Mouse (Mus musculus) forebrain, embryonic 15.5 days (tissue): ENCODE measurements around the gene Odf2l. TPM values are rescaled to one million over a fixed set of nuclear protein-coding genes. Genes with fewer than 3 reads are reported as not detected.

Source experiments
- ATAC-seq: fragments of 200-750 bp; cut with Nextera tagmentation; replicated peaks from 2 replicates; pipeline ENCODE4 v1.8.0; 2017; ENCODE audit warnings: mild to moderate bottlenecking, moderate TSS enrichment, moderate library complexity
- H3K27ac ChIP-seq: fragments of 300-500 bp; sonication (generic); replicated peaks from 2 replicates; pipeline ENCODE4 v1.5.1; 2015; ENCODE audit warnings: mild to moderate bottlenecking, inconsistent platforms
- H3K27me3 ChIP-seq: fragments of 300-500 bp; sonication (generic); 2 replicates; pipeline ENCODE4 v1.6.1; 2015; ENCODE audit warnings: inconsistent platforms
- H3K36me3 ChIP-seq: fragments of 300-500 bp; sonication (generic); 2 replicates; pipeline ENCODE4 v1.6.1; 2015; ENCODE audit warnings: mild to moderate bottlenecking, inconsistent platforms
- H3K4me1 ChIP-seq: fragments of 300-500 bp; sonication (generic); 2 replicates; pipeline ENCODE4 v1.6.1; 2015; ENCODE audit warnings: inconsistent platforms
- H3K4me2 ChIP-seq: fragments of 300-500 bp; sonication (generic); replicated peaks from 2 replicates; pipeline ENCODE4 v1.6.1; 2015; ENCODE audit warnings: mild to moderate bottlenecking, inconsistent platforms
- H3K4me3 ChIP-seq: fragments of 300-500 bp; sonication (generic); 2 replicates; pipeline ENCODE4 v1.5.1; 2015; ENCODE audit warnings: mild to moderate bottlenecking, inconsistent platforms
- H3K9ac ChIP-seq: fragments of 300-500 bp; sonication (generic); replicated peaks from 2 replicates; pipeline ENCODE4 v1.6.1; 2015; ENCODE audit warnings: mild to moderate bottlenecking, inconsistent platforms
- H3K9me3 ChIP-seq: fragments of 300-500 bp; sonication (generic); 2 replicates; pipeline ENCODE4 v1.6.1; 2016; ENCODE audit warnings: inconsistent platforms
- WGBS: fragments of 180-500 bp; shearing (Covaris S2); methylation state at CpG from one replicate; pipeline ENCODE4 v1.1.7; 2015; ENCODE audit warnings: mixed read lengths; 5-methylcytosine and 5-hydroxymethylcytosine counted together
- polyA plus RNA-seq: library from polyadenylated mRNA; unstranded; fragments of >200 nt; fragmentation: Nextera tagmentation; extraction: Ambion mirVana; gene quantifications from 2 replicates; pipeline ENCODE4 v1.2.1, GENCODE M21; 2015

Gene Odf2l
- polyA plus RNA-seq, 1 experiment from 2014 or later: 17.2 TPM

- H3K9ac ChIP-seq: no peak overlapping the region
- H3K27me3 ChIP-seq: no peaks in the 10 kb centered on the region
- no peaks in the 10 kb centered on the region for H3K4me1 ChIP-seq
- no peak for ATAC-seq
- WGBS: 84% methylated on average over 4 of the region's 4 CpGs
- no peaks in the 10 kb centered on the region for H3K9me3 ChIP-seq
- no peak overlapping the region for H3K4me2 ChIP-seq
- H3K36me3 ChIP-seq: no peaks in the 10 kb centered on the region
- H3K27ac ChIP-seq: no peak overlapping the region
- H3K4me3 ChIP-seq: no peak overlapping the region
Observed at GRCm38 (mm10) chr3:145171390-145172060, 53.1 kb downstream of the Odf2l start.

- H3K9me3 ChIP-seq: no peaks in the 10 kb centered on the region
- no peak for ATAC-seq
- no peak overlapping the region for H3K4me3 ChIP-seq
- H3K9ac ChIP-seq: no peak overlapping the region
- H3K36me3 ChIP-seq: no peaks in the 10 kb centered on the region
- no peaks in the 10 kb centered on the region for H3K27me3 ChIP-seq
- no peaks in the 10 kb centered on the region for H3K4me1 ChIP-seq
- no peak overlapping the region for H3K27ac ChIP-seq
- no peak overlapping the region for H3K4me2 ChIP-seq
Observed at GRCm38 (mm10) chr3:145184645-145185044, 66.3 kb downstream of the Odf2l start.

- no peak for ATAC-seq
- Histone ChIP-seq H3K36me3 (no peaks in the 10 kb centered on the region), H3K9ac (no peak overlapping the region), H3K4me1 (no peaks in the 10 kb centered on the region), H3K4me3 (no peak overlapping the region), H3K27me3 (no peaks in the 10 kb centered on the region), H3K4me2 (no peak overlapping the region), H3K27ac (no peak overlapping the region), H3K9me3 (no peaks in the 10 kb centered on the region)
- 91% methylated on average over 2 of the region's 2 CpGs for WGBS
Observed at GRCm38 (mm10) chr3:145191972-145192371, 73.6 kb downstream of the Odf2l start.

GRCm38 (mm10) chr3:145195240-145195923 lies 77.0 kb downstream of the Odf2l start:
- H3K4me3 ChIP-seq: no peak overlapping the region
- WGBS: 89% methylated on average over 8 of the region's 8 CpGs
- H3K27me3 ChIP-seq: no peaks in the 10 kb centered on the region
- no peak overlapping the region for H3K27ac ChIP-seq
- no peak overlapping the region for H3K9ac ChIP-seq
- H3K36me3 ChIP-seq: no peaks in the 10 kb centered on the region
- H3K9me3 ChIP-seq: no peaks in the 10 kb centered on the region
- ATAC-seq: no peak
- no peak overlapping the region for H3K4me2 ChIP-seq
- no peaks in the 10 kb centered on the region for H3K4me1 ChIP-seq

- no peaks in the 10 kb centered on the region for H3K36me3 ChIP-seq
- WGBS: 84% methylated on average over 2 of the region's 2 CpGs
- H3K27me3 ChIP-seq: no peaks in the 10 kb centered on the region
- no peak for ATAC-seq
- H3K4me1 ChIP-seq: no peaks in the 10 kb centered on the region
- H3K9me3 ChIP-seq: no peaks in the 10 kb centered on the region
- H3K27ac ChIP-seq: no peak overlapping the region
- H3K9ac ChIP-seq: no peak overlapping the region
- no peak overlapping the region for H3K4me2 ChIP-seq
- no peak overlapping the region for H3K4me3 ChIP-seq
Observed at GRCm38 (mm10) chr3:145198050-145198449, 79.7 kb downstream of the Odf2l start.

Other genes starting within 250 kb of the Odf2l start
- gene Clca4b, start 186.1 kb upstream of the Odf2l start, polyA plus RNA-seq: not detected in 2 replicates
- gene Clca4a, start 143.5 kb upstream of the Odf2l start, polyA plus RNA-seq: not detected in 2 replicates
- not detected in 2 replicates for gene Clca1, start 85.8 kb upstream of the Odf2l start, polyA plus RNA-seq
- 0.06 TPM in 2 replicates for gene Clca2, start 19.1 kb upstream of the Odf2l start, polyA plus RNA-seq
- gene Col24a1, start 173.9 kb downstream of the Odf2l start, polyA plus RNA-seq: 0.31 and 0.41 TPM in 2 replicates